Mouse (Mus musculus): ENCODE results near the gene Ccdc127. TPM values are rescaled to one million over a fixed set of nuclear protein-coding genes. Genes with fewer than 3 reads are reported as not detected.

The Ccdc127 gene
- polyA plus RNA-seq (2017; shearing (Covaris generic)) = 39.3 TPM

GRCm38 (mm10) chr13:74349566-74350434 is at the start of gene Ccdc127, which contains the start of gene Sdha:
Gene Ccdc127 (plus strand): TSS chr13:74350309.
Gene Sdha (minus strand): TSS chr13:74350280.

GRCm38 (mm10) chr13:74317170-74317849 is 32.8 kb upstream of the Ccdc127 start, which contains the start of gene Pdcd6:
Gene Pdcd6 (minus strand): TSS chr13:74317580.

GRCm38 (mm10) chr13:74363859-74364235 is 13.7 kb downstream of the Ccdc127 start, which contains the start of gene Lrrc14b:
Gene Lrrc14b (minus strand): TSS chr13:74364005.

GRCm38 (mm10) chr13:74390371-74390990 is 40.4 kb downstream of the Ccdc127 start, which contains the start of gene Zfp72:
Gene Zfp72 (minus strand): TSS chr13:74390836.

GRCm38 (mm10) chr13:74399298-74399839 is 49.3 kb downstream of the Ccdc127 start, which contains the start of gene Ftl1-ps1:
Gene Ftl1-ps1 (plus strand): TSS chr13:74399694.

Other genes starting within 250 kb of the Ccdc127 start
- not detected for gene Slc9a3, start 228.9 kb upstream of the Ccdc127 start, polyA plus RNA-seq (2017; shearing (Covaris generic))
- 102 TPM for gene Exoc3, start 141.6 kb upstream of the Ccdc127 start, polyA plus RNA-seq (2017; shearing (Covaris generic))
- 0.52 TPM for gene Ahrr, start 58.0 kb upstream of the Ccdc127 start, polyA plus RNA-seq (2017; shearing (Covaris generic))
- gene Pdcd6, start 32.7 kb upstream of the Ccdc127 start, polyA plus RNA-seq (2017; shearing (Covaris generic)) = 197 TPM
- 395 TPM for gene Sdha, start within 50 bp of the Ccdc127 start, polyA plus RNA-seq (2017; shearing (Covaris generic))
- not detected for gene Lrrc14b, start 13.7 kb downstream of the Ccdc127 start, polyA plus RNA-seq (2017; shearing (Covaris generic))
- 3.5 TPM for gene Zfp72, start 40.5 kb downstream of the Ccdc127 start, polyA plus RNA-seq (2017; shearing (Covaris generic))
- 50.3 TPM for gene Ftl1-ps1, start 49.4 kb downstream of the Ccdc127 start, polyA plus RNA-seq (2017; shearing (Covaris generic))
- 25.9 TPM for gene Zfp825, start 143.7 kb downstream of the Ccdc127 start, polyA plus RNA-seq (2017; shearing (Covaris generic))

All from inflammation-experienced regulatory T-cells, adult 16 weeks (primary cell).